Mouse (Mus musculus) bone marrow, adult 2 months (tissue): ENCODE measurements at regions not wholly inside any gene's neighbourhood (a gene's known extent, or its start where the extent isn't known, plus 50 kb on each side); places are given as distances from the start of the nearest gene placed in this dataset.

ENCODE experiments used
- CTCF ChIP-seq: fragments of 200-500 bp; IDR thresholded peaks from 2 replicates; pipeline ENCODE4 v1.5.1; 2011; ENCODE audit warnings: low read length, control low read depth; ENCODE audit not compliant: control insufficient read depth, insufficient read depth
- POLR2A ChIP-seq: fragments of 200-500 bp; IDR thresholded peaks from 2 replicates; pipeline ENCODE4 v1.6.1; 2011; ENCODE audit warnings: low read depth, mild to moderate bottlenecking, control low read depth, low read length, borderline replicate concordance; ENCODE audit not compliant: control insufficient read depth

DNA sequence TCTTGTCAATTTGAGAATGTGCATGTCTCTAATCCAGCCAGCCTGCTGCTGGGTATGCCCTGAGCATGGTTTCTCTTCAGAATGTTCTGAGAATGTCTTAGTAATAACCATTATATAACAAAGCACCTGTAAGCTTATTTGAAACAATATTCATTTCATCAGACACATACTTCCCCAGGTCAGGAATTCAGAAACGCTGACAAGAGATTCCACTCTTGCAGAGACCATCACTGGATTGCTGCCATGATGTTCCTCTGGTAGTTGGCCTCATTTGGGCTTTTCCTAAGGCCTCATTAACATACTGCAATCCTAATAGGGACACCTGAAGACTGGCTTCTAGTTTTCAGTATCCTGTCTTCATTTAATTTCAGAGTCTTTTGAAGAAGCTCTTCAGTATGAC lies 642.5 kb upstream of the Adamts5 start:
- TF ChIP-seq CTCF (no peak), POLR2A (no peak)
